Mouse (Mus musculus): ENCODE results near the gene Prpf40a. TPM values are rescaled to one million over a fixed set of nuclear protein-coding genes. Genes with fewer than 3 reads are reported as not detected.
A peak's percentile ranks its signal among the peaks of the same experiment; 100 is the strongest.

Gene Prpf40a
- 222 and 252 TPM in 2 replicates for polyA plus RNA-seq (2011; ENCODE audit: insufficient read depth, insufficient read length, low read depth, missing spikeins)

- peaks cover 19% of the 10 kb centered on the region for H3K36me3 ChIP-seq (ENCODE audit: control insufficient read depth, insufficient read depth, low read length, poor library complexity, severe bottlenecking)
- TF ChIP-seq CTCF (IDR thresholded peaks at IDR 0.05; ENCODE audit: low read depth, low read length) (no peak), POLR2A (IDR thresholded peaks at IDR 0.05; ENCODE audit: insufficient read depth, low read length) (peak; percentile 42)
Observed at GRCm38 (mm10) chr2:53190684-53191511, at the start of gene Prpf40a. Gene Prpf40a, minus strand, starts transcription at chr2:53191284.

GRCm38 (mm10) chr2:53222242-53222641 is 31.2 kb upstream of the Prpf40a start:
- no peak overlapping the region for H3K9ac ChIP-seq (ENCODE audit: low read depth, poor library complexity, severe bottlenecking)
- no peaks in the 10 kb centered on the region for H3K27me3 ChIP-seq (ENCODE audit: control insufficient read depth, insufficient read depth, low read length, poor library complexity, severe bottlenecking)
- no peak overlapping the region for H3K27ac ChIP-seq (ENCODE audit: insufficient read depth, low read length)
- peaks cover 5% of the 10 kb centered on the region; the same call in 1 of the 2 replicates for H3K9me3 ChIP-seq (replicated peaks; ENCODE audit: control insufficient read depth, insufficient read depth, low read length, poor library complexity, severe bottlenecking)
- TF ChIP-seq EP300 (IDR thresholded peaks at IDR 0.05; ENCODE audit: insufficient read depth, low read depth, low read length) (no peak), CTCF (IDR thresholded peaks at IDR 0.05; ENCODE audit: low read depth, low read length) (no peak), POLR2A (IDR thresholded peaks at IDR 0.05; ENCODE audit: insufficient read depth, low read length) (no peak)
- H3K4me3 ChIP-seq (ENCODE audit: low read depth, low read length), result no peak overlapping the region
- no peaks in the 10 kb centered on the region for H3K4me1 ChIP-seq (ENCODE audit: control insufficient read depth, insufficient read depth, low read length)
- peaks cover 12% of the 10 kb centered on the region for H3K36me3 ChIP-seq (ENCODE audit: control insufficient read depth, insufficient read depth, low read length, poor library complexity, severe bottlenecking)

More at GRCm38 (mm10) chr2:53190684-53191511, at the start of gene Prpf40a:
- Histone ChIP-seq H3K27ac (ENCODE audit: insufficient read depth, low read length) (peak within 1 kb of the TSS; percentile 85), H3K9ac (ENCODE audit: low read depth, poor library complexity, severe bottlenecking) (peak within 1 kb of the TSS; percentile 91), H3K4me3 (ENCODE audit: low read depth, low read length) (peak within 1 kb of the TSS; percentile 100), H3K27me3 (ENCODE audit: control insufficient read depth, insufficient read depth, low read length, poor library complexity, severe bottlenecking) (no peaks in the 10 kb centered on the region), H3K9me3 (replicated peaks; ENCODE audit: control insufficient read depth, insufficient read depth, low read length, poor library complexity, severe bottlenecking) (no peaks in the 10 kb centered on the region), H3K4me1 (ENCODE audit: control insufficient read depth, insufficient read depth, low read length) (no peaks in the 10 kb centered on the region)

- H3K27me3 ChIP-seq (ENCODE audit: control insufficient read depth, insufficient read depth, low read length, poor library complexity, severe bottlenecking), result no peaks in the 10 kb centered on the region
- no peaks in the 10 kb centered on the region for H3K4me1 ChIP-seq (ENCODE audit: control insufficient read depth, insufficient read depth, low read length)
- no peak overlapping the region for H3K4me3 ChIP-seq (ENCODE audit: low read depth, low read length)
- peaks cover 18% of the 10 kb centered on the region for H3K36me3 ChIP-seq (ENCODE audit: control insufficient read depth, insufficient read depth, low read length, poor library complexity, severe bottlenecking)
- no peak for TF ChIP-seq CTCF (IDR thresholded peaks at IDR 0.05; ENCODE audit: low read depth, low read length)
- no peak for TF ChIP-seq POLR2A (IDR thresholded peaks at IDR 0.05; ENCODE audit: insufficient read depth, low read length)
- no peak for TF ChIP-seq EP300 (IDR thresholded peaks at IDR 0.05; ENCODE audit: insufficient read depth, low read depth, low read length)
- peaks cover 18% of the 10 kb centered on the region for H3K9me3 ChIP-seq (replicated peaks; ENCODE audit: control insufficient read depth, insufficient read depth, low read length, poor library complexity, severe bottlenecking)
- no peak overlapping the region for H3K9ac ChIP-seq (ENCODE audit: low read depth, poor library complexity, severe bottlenecking)
- no peak overlapping the region for H3K27ac ChIP-seq (ENCODE audit: insufficient read depth, low read length)
Observed at GRCm38 (mm10) chr2:53213493-53213892, 22.4 kb upstream of the Prpf40a start.

GRCm38 (mm10) chr2:53206749-53207148 is 15.7 kb upstream of the Prpf40a start:
- H3K4me1 ChIP-seq (ENCODE audit: control insufficient read depth, insufficient read depth, low read length), result no peaks in the 10 kb centered on the region
- TF ChIP-seq POLR2A (IDR thresholded peaks at IDR 0.05; ENCODE audit: insufficient read depth, low read length) (no peak), EP300 (IDR thresholded peaks at IDR 0.05; ENCODE audit: insufficient read depth, low read depth, low read length) (no peak), CTCF (IDR thresholded peaks at IDR 0.05; ENCODE audit: low read depth, low read length) (no peak)
- H3K27me3 ChIP-seq (ENCODE audit: control insufficient read depth, insufficient read depth, low read length, poor library complexity, severe bottlenecking), result no peaks in the 10 kb centered on the region
- no peak overlapping the region for H3K9ac ChIP-seq (ENCODE audit: low read depth, poor library complexity, severe bottlenecking)
- peaks cover 18% of the 10 kb centered on the region for H3K36me3 ChIP-seq (ENCODE audit: control insufficient read depth, insufficient read depth, low read length, poor library complexity, severe bottlenecking)
- no peak overlapping the region for H3K4me3 ChIP-seq (ENCODE audit: low read depth, low read length)
- no peak overlapping the region for H3K27ac ChIP-seq (ENCODE audit: insufficient read depth, low read length)
- H3K9me3 ChIP-seq (replicated peaks; ENCODE audit: control insufficient read depth, insufficient read depth, low read length, poor library complexity, severe bottlenecking), result peaks cover 18% of the 10 kb centered on the region

GRCm38 (mm10) chr2:53204373-53205274 is 13.5 kb upstream of the Prpf40a start:
- H3K27ac ChIP-seq (ENCODE audit: insufficient read depth, low read length), result no peak overlapping the region
- H3K9me3 ChIP-seq (replicated peaks; ENCODE audit: control insufficient read depth, insufficient read depth, low read length, poor library complexity, severe bottlenecking), result no peaks in the 10 kb centered on the region
- no peaks in the 10 kb centered on the region for H3K27me3 ChIP-seq (ENCODE audit: control insufficient read depth, insufficient read depth, low read length, poor library complexity, severe bottlenecking)
- no peak overlapping the region for H3K4me3 ChIP-seq (ENCODE audit: low read depth, low read length)
- no peak overlapping the region for H3K9ac ChIP-seq (ENCODE audit: low read depth, poor library complexity, severe bottlenecking)
- peaks cover 13% of the 10 kb centered on the region for H3K36me3 ChIP-seq (ENCODE audit: control insufficient read depth, insufficient read depth, low read length, poor library complexity, severe bottlenecking)
- TF ChIP-seq CTCF (IDR thresholded peaks at IDR 0.05; ENCODE audit: low read depth, low read length) (no peak), EP300 (IDR thresholded peaks at IDR 0.05; ENCODE audit: insufficient read depth, low read depth, low read length) (no peak), POLR2A (IDR thresholded peaks at IDR 0.05; ENCODE audit: insufficient read depth, low read length) (no peak)
- no peaks in the 10 kb centered on the region for H3K4me1 ChIP-seq (ENCODE audit: control insufficient read depth, insufficient read depth, low read length)

Measured in ES-Bruce4 (cell line).